Mouse (Mus musculus) testis, adult 2 months (tissue): ENCODE results near the gene Grk2. TPM values are rescaled to one million over a fixed set of nuclear protein-coding genes. Genes with fewer than 3 reads are reported as not detected.
A peak's percentile ranks its signal among the peaks of the same experiment; 100 is the strongest.
"Not testable (repeated sequence)": the region's sequence is repeated elsewhere in the genome, so short reads cannot be mapped to it uniquely, and the experiment has no call there.

ENCODE experiments used
- H3K27ac ChIP-seq: fragments of 200-500 bp; 2 replicates; pipeline ENCODE4 v1.5.1; 2012; ENCODE audit warnings: low read depth, low read length; ENCODE audit not compliant: control insufficient read depth, insufficient read depth
- H3K27me3 ChIP-seq: fragments of 200-500 bp; 2 replicates; pipeline ENCODE4 v1.6.1; 2012; ENCODE audit warnings: mild to moderate bottlenecking, low read length, moderate library complexity; ENCODE audit not compliant: control insufficient read depth, insufficient read depth
- H3K36me3 ChIP-seq: fragments of 200-500 bp; 2 replicates; pipeline ENCODE4 v1.6.1; 2012; ENCODE audit warnings: mild to moderate bottlenecking, low read length; ENCODE audit not compliant: control insufficient read depth, insufficient read depth
- H3K4me1 ChIP-seq: fragments of 200-500 bp; 2 replicates; pipeline ENCODE4 v1.6.1; 2012; ENCODE audit warnings: low read length; ENCODE audit not compliant: control insufficient read depth, insufficient read depth
- H3K4me3 ChIP-seq: fragments of 200-500 bp; 2 replicates; pipeline ENCODE4 v1.5.1; 2012; ENCODE audit warnings: low read depth, mild to moderate bottlenecking, low read length, moderate library complexity, mixed read lengths; ENCODE audit not compliant: control insufficient read depth
- CTCF ChIP-seq: fragments of 200-500 bp; IDR thresholded peaks from 2 replicates; pipeline ENCODE4 v1.5.1; 2012; ENCODE audit warnings: low read depth, mild to moderate bottlenecking, inconsistent platforms, low read length, moderate library complexity; ENCODE audit not compliant: control insufficient read depth, insufficient read depth, insufficient replicate concordance
- POLR2A ChIP-seq: fragments of 200-500 bp; IDR thresholded peaks from 2 replicates; pipeline ENCODE4 v1.6.1; 2012; ENCODE audit warnings: low read depth, mild to moderate bottlenecking, inconsistent platforms, low read length, moderate library complexity; ENCODE audit not compliant: control insufficient read depth
- polyA plus RNA-seq: library from polyadenylated mRNA; depleted of rRNA; stranded (reverse); fragments of >200 nt; gene quantifications from 2 replicates; pipeline ENCODE4 v1.2.3, GENCODE M21; 2012

Gene Grk2
- polyA plus RNA-seq, 1 experiment, result 10.7 TPM

DNA sequence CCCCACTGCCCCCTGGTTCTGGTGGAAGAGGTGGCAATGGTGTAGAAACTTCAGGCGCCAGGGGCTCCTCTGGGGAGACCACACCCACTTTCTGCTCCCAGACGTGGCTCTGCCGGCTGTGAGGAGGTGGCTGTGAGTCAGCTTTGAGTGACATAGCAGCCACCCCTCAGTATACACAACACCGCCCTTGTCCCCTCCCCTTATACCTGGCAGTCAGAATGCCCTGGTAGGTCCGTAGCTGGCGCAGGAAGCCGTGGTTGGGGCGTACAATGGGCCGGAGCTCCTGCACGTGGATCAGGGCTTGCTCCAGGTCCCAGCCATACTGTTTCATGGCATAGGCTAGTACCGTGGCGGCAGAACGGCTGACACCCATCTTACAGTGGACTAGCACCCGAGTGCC, 42.3 kb downstream of the Grk2 start:
- no peaks in the 10 kb centered on the region; the same call in 1 of the 2 replicates for H3K36me3 ChIP-seq
- no peak overlapping the region for H3K4me3 ChIP-seq
- no peaks in the 10 kb centered on the region for H3K27me3 ChIP-seq
- no peak overlapping the region for H3K27ac ChIP-seq
- TF ChIP-seq CTCF (no peak), POLR2A (no peak)
- H3K4me1 ChIP-seq, result peaks cover 8% of the 10 kb centered on the region

DNA sequence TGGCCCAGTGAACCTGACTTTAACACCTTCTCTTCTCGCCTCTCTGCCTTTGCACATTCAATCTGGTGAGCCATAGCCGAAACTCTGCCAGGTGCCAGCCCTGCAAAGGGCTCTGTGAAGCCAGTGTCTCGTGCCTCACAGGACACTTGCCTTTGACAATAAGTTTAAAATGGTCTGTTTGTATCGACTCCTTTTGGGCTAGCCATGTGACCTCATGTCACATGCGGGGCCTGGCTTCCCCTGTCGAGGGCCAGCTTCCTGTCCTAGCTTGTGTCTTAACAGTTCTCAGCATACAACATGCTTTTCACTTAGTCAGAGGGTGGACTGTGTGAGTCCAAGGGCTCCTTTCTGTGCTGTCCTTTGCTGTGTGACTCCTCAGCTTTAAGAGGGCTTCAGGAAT, 43.3 kb downstream of the Grk2 start:
- no peak overlapping the region for H3K4me3 ChIP-seq
- H3K36me3 ChIP-seq, result no peaks in the 10 kb centered on the region; the same call in 1 of the 2 replicates
- no peaks in the 10 kb centered on the region for H3K27me3 ChIP-seq
- H3K27ac ChIP-seq, result no peak overlapping the region
- TF ChIP-seq POLR2A (no peak), CTCF (no peak)
- no peaks in the 10 kb centered on the region for H3K4me1 ChIP-seq

DNA sequence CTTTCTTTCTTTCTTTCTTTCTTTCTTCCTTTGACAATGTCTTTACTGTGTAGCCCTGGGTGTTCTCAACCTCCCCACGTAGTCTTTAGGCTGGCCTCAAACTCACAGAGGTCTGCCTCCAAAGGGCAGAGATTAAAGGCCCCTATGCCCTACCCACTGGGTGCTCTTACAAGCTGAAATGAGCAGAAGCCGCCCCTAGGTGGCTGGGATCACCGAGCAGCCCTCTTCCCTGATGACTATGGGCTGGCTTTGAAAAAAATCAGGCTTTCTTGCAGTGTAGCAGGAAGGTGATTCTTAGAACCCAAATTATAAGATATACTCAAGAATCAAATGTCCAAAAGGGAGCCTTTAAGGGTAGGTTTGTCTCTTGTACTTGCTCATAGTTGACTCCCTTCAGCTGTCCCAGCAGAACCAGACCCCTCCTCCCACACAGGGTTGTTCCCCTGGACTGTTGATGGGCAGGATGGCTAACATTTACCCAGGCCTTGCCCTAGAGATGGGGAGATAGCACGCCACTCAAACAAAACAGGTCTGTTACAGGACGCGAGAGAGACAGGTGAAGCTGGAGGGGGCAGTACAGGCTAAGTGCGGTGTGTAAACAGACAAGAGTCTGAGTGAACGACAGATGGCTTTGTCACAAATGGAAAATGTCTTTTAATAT, 44.9 kb downstream of the Grk2 start:
- Histone ChIP-seq H3K27ac (no peak overlapping the region), H3K36me3 (no peaks in the 10 kb centered on the region; the same call in 1 of the 2 replicates), H3K4me1 (peaks cover 3% of the 10 kb centered on the region; the same call in 1 of the 2 replicates), H3K27me3 (no peaks in the 10 kb centered on the region), H3K4me3 (no peak overlapping the region)
- no peak for TF ChIP-seq POLR2A
- TF ChIP-seq CTCF, result no peak

GRCm38 (mm10) chr19:4257897-4258252, 48.1 kb downstream of the Grk2 start:
- H3K27ac ChIP-seq, result peak overlapping the region; percentile 98
- no peaks in the 10 kb centered on the region for H3K36me3 ChIP-seq
- no peak for TF ChIP-seq CTCF
- no peak for TF ChIP-seq POLR2A
- H3K4me3 ChIP-seq, result peak overlapping the region; percentile 91
- H3K27me3 ChIP-seq, result no peaks in the 10 kb centered on the region
- H3K4me1 ChIP-seq, result peaks cover 3% of the 10 kb centered on the region; the same call in 1 of the 2 replicates

DNA sequence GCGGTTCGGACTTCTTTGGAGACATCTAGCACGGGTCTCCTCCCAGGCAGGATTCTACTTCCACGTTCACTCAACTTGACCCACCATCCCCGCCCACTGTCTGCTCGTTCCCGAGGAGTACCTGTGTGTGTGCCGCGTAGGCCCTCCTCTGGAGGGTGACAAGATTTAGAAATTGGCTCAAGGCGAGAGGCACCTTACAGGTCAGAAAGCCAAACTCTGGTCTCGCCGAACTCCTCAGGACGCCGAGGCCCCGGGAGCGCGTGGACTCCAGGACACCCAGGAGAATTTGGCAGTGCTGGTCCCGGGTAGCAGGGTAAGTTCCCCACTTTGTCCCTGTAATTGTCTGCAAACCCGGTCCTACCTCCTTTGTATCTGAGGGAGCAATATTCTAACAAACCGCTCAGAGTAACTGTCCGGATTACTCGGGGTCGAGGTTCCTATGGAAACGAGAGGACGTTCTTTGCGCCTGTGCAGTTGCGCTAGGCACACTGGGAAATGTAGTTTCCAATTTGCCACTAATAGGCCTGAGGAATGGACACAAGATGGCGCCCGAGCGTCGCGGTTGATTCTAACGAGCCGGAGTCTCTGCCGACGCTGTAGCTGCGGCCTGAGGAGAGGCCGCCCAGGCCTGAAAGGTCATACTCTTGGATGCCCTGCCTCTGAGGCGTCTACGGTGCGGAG, 48.7 kb downstream of the Grk2 start:
- Histone ChIP-seq H3K4me3 (peak overlapping the region; percentile 91), H3K4me1 (peaks cover 3% of the 10 kb centered on the region; the same call in 1 of the 2 replicates), H3K36me3 (no peaks in the 10 kb centered on the region), H3K27me3 (no peaks in the 10 kb centered on the region), H3K27ac (peak overlapping the region; percentile 98)
- peak; percentile 74; the same call in 1 of the 2 replicates for TF ChIP-seq CTCF
- TF ChIP-seq POLR2A, result peak; percentile 96

GRCm38 (mm10) chr19:4255583-4256162, 50.3 kb downstream of the Grk2 start:
- Histone ChIP-seq H3K27ac (no peak overlapping the region), H3K36me3 (no peaks in the 10 kb centered on the region), H3K27me3 (no peaks in the 10 kb centered on the region), H3K4me3 (peak overlapping the region; percentile 68), H3K4me1 (peaks cover 3% of the 10 kb centered on the region; the same call in 1 of the 2 replicates)
- no peak; the same call in 1 of the 2 replicates for TF ChIP-seq CTCF
- no peak for TF ChIP-seq POLR2A

DNA sequence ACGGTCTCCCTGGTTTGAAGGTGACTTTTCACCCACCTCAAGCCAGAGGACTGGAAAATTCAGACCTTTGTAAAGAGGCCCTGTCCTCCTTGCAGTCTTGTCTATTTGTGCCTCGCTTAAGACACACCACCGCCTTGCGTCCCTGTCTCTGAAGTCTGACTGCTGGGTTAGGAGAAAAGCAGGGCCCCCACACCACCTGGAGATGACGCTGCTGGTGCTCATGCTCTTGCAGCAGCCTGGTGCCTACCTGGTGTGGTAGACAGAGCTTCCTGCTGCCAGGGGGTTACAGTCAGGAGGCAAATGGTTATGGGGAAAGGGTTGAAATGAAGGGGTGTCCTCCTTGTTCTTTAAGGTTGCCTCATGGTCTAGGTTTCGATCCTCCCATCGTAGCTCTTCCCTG, 51.8 kb downstream of the Grk2 start:
- no peak for TF ChIP-seq CTCF
- TF ChIP-seq POLR2A, result no peak
- H3K27me3 ChIP-seq, result no peaks in the 10 kb centered on the region
- H3K36me3 ChIP-seq, result no peaks in the 10 kb centered on the region
- H3K27ac ChIP-seq, result no peak overlapping the region
- H3K4me3 ChIP-seq, result no peak overlapping the region
- peaks cover 3% of the 10 kb centered on the region; the same call in 1 of the 2 replicates for H3K4me1 ChIP-seq

DNA sequence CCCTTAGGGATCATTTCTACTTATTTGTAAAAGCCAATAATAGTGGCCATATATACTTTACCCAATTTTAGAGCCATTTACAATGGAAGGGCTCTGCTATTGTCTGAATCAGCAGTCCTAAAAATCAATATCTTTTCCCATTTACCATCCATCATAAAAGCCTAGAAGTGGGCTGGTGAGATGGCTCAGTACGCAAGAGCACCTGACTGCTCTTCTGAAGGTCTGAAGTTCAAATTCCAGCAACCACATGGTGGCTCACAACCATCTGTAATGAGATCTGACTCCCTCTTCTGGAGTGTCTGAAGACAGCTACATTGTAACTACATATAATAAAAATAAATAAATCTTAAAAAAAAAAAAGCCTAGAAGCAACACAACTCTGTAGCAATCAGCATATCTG, 57.3 kb downstream of the Grk2 start:
- H3K4me3 ChIP-seq, H3K4me1 ChIP-seq, H3K27me3 ChIP-seq, H3K27ac ChIP-seq, H3K36me3 ChIP-seq: not testable (repeated sequence)
